Mouse (Mus musculus) erythroblast, embryonic 14.5 days (primary cell): ENCODE results near the gene Hoxb1. TPM values are rescaled to one million over a fixed set of nuclear protein-coding genes. Genes with fewer than 3 reads are reported as not detected.

Experiments
- H3K27me3 ChIP-seq: 2 replicates; pipeline ENCODE4 v1.6.1; 2012; ENCODE audit warnings: inconsistent platforms; ENCODE audit not compliant: control insufficient read depth
- H3K36me3 ChIP-seq: 2 replicates; pipeline ENCODE4 v1.6.1; 2012; ENCODE audit warnings: mild to moderate bottlenecking, inconsistent platforms; ENCODE audit not compliant: control insufficient read depth
- H3K4me1 ChIP-seq: 2 replicates; pipeline ENCODE4 v1.6.1; 2012; ENCODE audit warnings: inconsistent platforms; ENCODE audit not compliant: control insufficient read depth
- H3K4me3 ChIP-seq: replicated peaks from 2 replicates; pipeline ENCODE3; 2012; ENCODE audit warnings: moderate library complexity, mild to moderate bottlenecking, inconsistent platforms
- H3K9me3 ChIP-seq: 2 replicates; pipeline ENCODE4 v1.6.1; 2012; ENCODE audit warnings: low read length, inconsistent platforms, mixed read lengths; ENCODE audit not compliant: control insufficient read depth
- GATA1 ChIP-seq: IDR thresholded peaks from 2 replicates; pipeline ENCODE4 v1.6.1; 2012; ENCODE audit warnings: low read length, inconsistent platforms, mixed read lengths
- TAL1 ChIP-seq: IDR thresholded peaks from 3 replicates; pipeline ENCODE4 v1.6.1; 2012; ENCODE audit warnings: low read length, inconsistent platforms, mixed read lengths
- polyA plus RNA-seq: library from polyadenylated mRNA; stranded (reverse); fragments of >175 nt; gene quantifications from 2 replicates; pipeline ENCODE4 v1.2.3, GENCODE M21; 2012

Hoxb1 gene
- polyA plus RNA-seq, 1 experiment, result not detected

- Histone ChIP-seq H3K27me3 (peaks cover 96% of the 10 kb centered on the region), H3K9me3 (no peaks in the 10 kb centered on the region), H3K4me1 (no peaks in the 10 kb centered on the region), H3K4me3 (no peak overlapping the region), H3K36me3 (no peaks in the 10 kb centered on the region)
- no peak for TF ChIP-seq TAL1
Observed at GRCm38 (mm10) chr11:96332618-96333032, 32.9 kb upstream of the Hoxb1 start.

DNA sequence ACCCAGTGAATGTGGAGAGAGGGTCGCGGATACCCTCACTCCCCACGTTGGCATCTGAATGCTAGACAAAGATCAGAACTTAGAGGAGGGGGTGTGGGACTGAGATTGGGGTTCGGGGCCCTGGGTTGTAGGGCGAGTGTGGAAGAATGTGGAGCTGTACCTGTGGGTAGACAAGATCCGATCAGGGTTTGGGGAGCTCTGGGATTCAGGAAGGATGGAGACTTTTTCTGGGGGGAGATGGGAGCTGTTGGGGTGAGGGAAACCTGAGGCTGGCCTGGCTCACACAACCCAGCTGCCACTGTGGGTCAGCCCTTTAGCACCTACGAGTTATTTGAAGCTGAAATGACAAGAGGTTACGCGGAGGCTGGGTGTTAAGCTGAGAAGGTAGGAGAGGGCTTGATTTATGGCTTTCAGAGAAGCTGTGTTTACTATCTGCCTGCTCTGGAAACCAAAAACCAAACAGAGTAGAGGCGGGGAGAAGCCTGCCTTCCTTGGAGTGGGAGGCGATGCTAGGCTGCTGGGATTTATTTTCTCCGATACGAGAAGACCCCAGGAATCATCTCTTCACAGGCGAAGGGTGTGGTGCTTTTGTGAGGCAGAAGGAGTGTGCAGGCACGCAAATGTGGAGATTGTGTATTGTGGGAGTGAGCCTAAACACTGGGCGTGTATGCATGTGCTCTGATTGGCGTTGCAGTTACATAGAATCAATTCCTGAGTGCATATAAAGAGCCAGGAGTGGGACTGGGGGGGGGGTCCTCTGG is 32.1 kb upstream of the Hoxb1 start:
- no peak overlapping the region for H3K4me3 ChIP-seq
- no peaks in the 10 kb centered on the region for H3K36me3 ChIP-seq
- no peaks in the 10 kb centered on the region for H3K4me1 ChIP-seq
- H3K27me3 ChIP-seq, result peaks cover 96% of the 10 kb centered on the region
- H3K9me3 ChIP-seq, result no peaks in the 10 kb centered on the region
- TF ChIP-seq TAL1 (no peak), GATA1 (no peak)

DNA sequence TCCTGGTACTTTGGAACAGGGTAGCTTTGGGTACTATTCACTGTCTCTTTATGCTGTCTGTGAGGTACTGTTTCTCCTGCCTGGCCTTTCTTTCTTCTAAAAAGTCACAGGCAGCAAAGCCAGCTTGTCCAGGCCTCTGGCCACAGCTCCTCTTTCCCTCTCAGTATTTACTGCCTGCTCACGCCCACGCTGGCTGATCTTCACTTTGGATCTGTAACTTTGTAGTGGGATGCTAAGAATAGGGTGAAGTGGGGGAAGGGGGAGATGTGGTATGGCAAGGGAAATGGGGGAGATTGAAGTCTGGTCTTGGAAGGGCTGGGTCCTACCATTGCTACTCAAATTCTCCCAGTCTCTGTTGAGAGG is 31.6 kb upstream of the Hoxb1 start:
- H3K27me3 ChIP-seq, result peaks cover 96% of the 10 kb centered on the region
- no peaks in the 10 kb centered on the region for H3K4me1 ChIP-seq
- TF ChIP-seq GATA1 (no peak), TAL1 (no peak)
- H3K9me3 ChIP-seq, result no peaks in the 10 kb centered on the region
- H3K36me3 ChIP-seq, result no peaks in the 10 kb centered on the region
- H3K4me3 ChIP-seq, result no peak overlapping the region

DNA sequence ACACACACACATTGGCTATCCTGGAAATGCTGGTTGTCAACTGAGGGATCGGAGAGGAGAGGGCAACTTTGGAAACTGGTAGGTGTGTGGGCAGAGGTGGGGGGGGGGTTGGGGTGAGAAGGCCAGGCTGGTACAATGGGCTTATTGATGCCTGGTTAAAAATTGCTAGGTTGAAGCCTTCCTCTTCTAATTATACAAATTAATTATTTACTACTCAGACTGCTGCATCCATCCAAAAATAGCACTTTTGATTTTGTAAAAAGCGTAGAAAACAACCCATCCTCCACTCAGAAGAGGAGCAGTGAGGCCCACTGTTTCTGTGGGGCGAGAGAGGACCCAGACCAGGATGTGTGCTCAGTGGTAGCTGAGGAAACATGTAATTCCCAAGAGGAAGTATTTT is 30.6 kb upstream of the Hoxb1 start:
- no peaks in the 10 kb centered on the region for H3K36me3 ChIP-seq
- no peak for TF ChIP-seq TAL1
- no peak for TF ChIP-seq GATA1
- no peak overlapping the region for H3K4me3 ChIP-seq
- peaks cover 98% of the 10 kb centered on the region for H3K27me3 ChIP-seq
- H3K4me1 ChIP-seq, result no peaks in the 10 kb centered on the region
- no peaks in the 10 kb centered on the region for H3K9me3 ChIP-seq

DNA sequence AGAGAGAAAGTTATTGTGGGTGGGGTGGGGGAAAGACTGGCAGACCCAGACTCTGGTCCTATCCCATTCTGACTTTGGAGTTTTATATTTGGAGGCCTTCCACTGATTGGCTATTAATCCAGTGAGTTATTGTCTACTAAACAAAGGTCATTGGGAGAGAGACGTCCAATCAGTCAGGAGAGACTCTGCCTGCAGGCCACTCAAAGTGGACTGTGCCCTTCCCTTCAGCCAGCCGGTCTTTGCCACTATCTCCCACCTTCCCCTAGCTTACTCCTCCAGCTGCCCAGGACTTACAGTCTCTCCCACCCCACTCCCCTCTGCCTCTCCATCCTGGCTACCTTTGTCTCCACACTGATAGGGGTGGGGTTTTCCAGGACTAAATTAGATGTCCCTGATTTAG is 29.0 kb upstream of the Hoxb1 start:
- Histone ChIP-seq H3K4me1 (no peaks in the 10 kb centered on the region), H3K27me3 (peaks cover 99% of the 10 kb centered on the region), H3K4me3 (no peak overlapping the region), H3K36me3 (no peaks in the 10 kb centered on the region), H3K9me3 (no peaks in the 10 kb centered on the region)
- no peak for TF ChIP-seq GATA1
- TF ChIP-seq TAL1, result no peak

GRCm38 (mm10) chr11:96337026-96337425 is 28.5 kb upstream of the Hoxb1 start:
- no peaks in the 10 kb centered on the region for H3K36me3 ChIP-seq
- H3K27me3 ChIP-seq, result peaks cover 99% of the 10 kb centered on the region
- TF ChIP-seq GATA1 (no peak), TAL1 (no peak)
- H3K4me3 ChIP-seq, result no peak overlapping the region
- no peaks in the 10 kb centered on the region for H3K4me1 ChIP-seq
- no peaks in the 10 kb centered on the region for H3K9me3 ChIP-seq

GRCm38 (mm10) chr11:96338957-96339855 is 26.3 kb upstream of the Hoxb1 start:
- TF ChIP-seq TAL1, result no peak
- TF ChIP-seq GATA1, result no peak
- H3K9me3 ChIP-seq, result no peaks in the 10 kb centered on the region
- no peaks in the 10 kb centered on the region for H3K4me1 ChIP-seq
- H3K27me3 ChIP-seq, result peaks cover 99% of the 10 kb centered on the region
- H3K4me3 ChIP-seq, result no peak overlapping the region
- no peaks in the 10 kb centered on the region for H3K36me3 ChIP-seq

DNA sequence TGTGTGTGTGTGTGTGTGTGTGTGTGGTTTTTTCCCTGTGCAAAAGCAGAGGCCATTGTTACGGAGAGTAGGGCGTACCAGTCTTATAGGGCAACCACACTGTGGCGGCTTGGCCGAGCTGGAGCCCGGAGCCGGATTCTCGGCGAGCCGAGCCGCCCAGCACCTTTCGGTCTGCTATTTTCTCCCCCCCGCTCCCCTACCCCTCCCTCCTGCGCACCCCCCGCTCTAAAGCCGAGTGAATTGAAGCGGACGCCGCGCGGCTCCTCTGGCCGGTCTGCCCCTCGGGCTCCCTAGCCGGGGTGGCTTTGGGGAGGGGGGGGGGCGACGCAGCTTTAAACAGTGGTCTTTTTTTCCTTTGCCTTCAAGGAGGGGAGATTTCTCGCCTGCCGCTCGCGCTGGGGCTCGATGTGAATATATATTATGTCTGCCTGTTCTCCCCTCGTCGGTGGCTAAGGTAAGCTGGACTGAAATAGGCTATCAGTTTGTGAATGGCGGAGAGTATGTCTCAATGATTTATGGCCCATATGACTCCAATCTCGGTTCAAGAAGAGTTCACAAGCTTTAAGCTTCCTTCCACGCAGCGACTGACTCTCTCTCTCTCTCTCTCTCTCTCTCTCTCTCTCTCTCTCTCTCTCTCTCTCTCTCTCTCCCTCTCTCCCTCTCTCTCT is 24.7 kb upstream of the Hoxb1 start:
- TF ChIP-seq TAL1 (no peak), GATA1 (no peak)
- Histone ChIP-seq H3K27me3 (peaks cover 100% of the 10 kb centered on the region), H3K9me3 (no peaks in the 10 kb centered on the region), H3K4me1 (no peaks in the 10 kb centered on the region), H3K36me3 (no peaks in the 10 kb centered on the region), H3K4me3 (no peak overlapping the region)
